Mouse (Mus musculus): ENCODE measurements at regions not wholly inside any gene's neighbourhood (a gene's known extent, or its start where the extent isn't known, plus 50 kb on each side); places are given as distances from the start of the nearest gene placed in this dataset.
A peak's percentile ranks its signal among the peaks of the same experiment; 100 is the strongest.

- no peak for ATAC-seq (replicated peaks; ENCODE audit: insufficient number of reproducible peaks, low FRiP score, low TSS enrichment, poor library complexity, severe bottlenecking)
Observed at GRCm38 (mm10) chr2:50880806-50881205, 268.1 kb downstream of the Rnd3 start.

- ATAC-seq (replicated peaks; ENCODE audit: insufficient number of reproducible peaks, low FRiP score, low TSS enrichment, poor library complexity, severe bottlenecking), result no peak
Observed at GRCm38 (mm10) chr2:50877716-50878115, 271.2 kb downstream of the Rnd3 start.

- no peak for ATAC-seq (replicated peaks; ENCODE audit: insufficient number of reproducible peaks, low FRiP score, low TSS enrichment, poor library complexity, severe bottlenecking)
Observed at GRCm38 (mm10) chr2:50875072-50875471, 273.8 kb downstream of the Rnd3 start.

GRCm38 (mm10) chr2:50853538-50854244 is 295.2 kb downstream of the Rnd3 start:
- ATAC-seq (replicated peaks; ENCODE audit: insufficient number of reproducible peaks, low FRiP score, low TSS enrichment, poor library complexity, severe bottlenecking), result peak; percentile 64

- no peak for ATAC-seq (replicated peaks; ENCODE audit: insufficient number of reproducible peaks, low FRiP score, low TSS enrichment, poor library complexity, severe bottlenecking)
Observed at GRCm38 (mm10) chr2:50852413-50852919, 296.4 kb downstream of the Rnd3 start.

GRCm38 (mm10) chr2:50850071-50850470 is 298.8 kb downstream of the Rnd3 start:
- ATAC-seq (replicated peaks; ENCODE audit: insufficient number of reproducible peaks, low FRiP score, low TSS enrichment, poor library complexity, severe bottlenecking), result no peak

- peak; percentile 98 for ATAC-seq (replicated peaks; ENCODE audit: insufficient number of reproducible peaks, low FRiP score, low TSS enrichment, poor library complexity, severe bottlenecking)
Observed at GRCm38 (mm10) chr2:50841881-50842280, 307.0 kb downstream of the Rnd3 start.

GRCm38 (mm10) chr2:50835511-50836320 is 313.2 kb downstream of the Rnd3 start:
- no peak for ATAC-seq (replicated peaks; ENCODE audit: insufficient number of reproducible peaks, low FRiP score, low TSS enrichment, poor library complexity, severe bottlenecking)

GRCm38 (mm10) chr2:50833791-50834190 is 315.1 kb downstream of the Rnd3 start:
- peak; percentile 89 for ATAC-seq (replicated peaks; ENCODE audit: insufficient number of reproducible peaks, low FRiP score, low TSS enrichment, poor library complexity, severe bottlenecking)

GRCm38 (mm10) chr2:50832471-50832870 is 316.4 kb downstream of the Rnd3 start:
- ATAC-seq (replicated peaks; ENCODE audit: insufficient number of reproducible peaks, low FRiP score, low TSS enrichment, poor library complexity, severe bottlenecking), result no peak

GRCm38 (mm10) chr2:50830056-50830720 is 318.7 kb downstream of the Rnd3 start:
- ATAC-seq (replicated peaks; ENCODE audit: insufficient number of reproducible peaks, low FRiP score, low TSS enrichment, poor library complexity, severe bottlenecking), result no peak

- ATAC-seq (replicated peaks; ENCODE audit: insufficient number of reproducible peaks, low FRiP score, low TSS enrichment, poor library complexity, severe bottlenecking), result no peak
Observed at GRCm38 (mm10) chr2:50827097-50827496, 321.8 kb downstream of the Rnd3 start.

GRCm38 (mm10) chr2:50826537-50826936 is 322.4 kb downstream of the Rnd3 start:
- peak; percentile 52 for ATAC-seq (replicated peaks; ENCODE audit: insufficient number of reproducible peaks, low FRiP score, low TSS enrichment, poor library complexity, severe bottlenecking)

GRCm38 (mm10) chr2:50825626-50826025 is 323.3 kb downstream of the Rnd3 start:
- ATAC-seq (replicated peaks; ENCODE audit: insufficient number of reproducible peaks, low FRiP score, low TSS enrichment, poor library complexity, severe bottlenecking), result no peak

- no peak for ATAC-seq (replicated peaks; ENCODE audit: insufficient number of reproducible peaks, low FRiP score, low TSS enrichment, poor library complexity, severe bottlenecking)
Observed at GRCm38 (mm10) chr2:50824782-50825181, 324.1 kb downstream of the Rnd3 start.

GRCm38 (mm10) chr2:50822738-50823137 is 326.2 kb downstream of the Rnd3 start:
- no peak for ATAC-seq (replicated peaks; ENCODE audit: insufficient number of reproducible peaks, low FRiP score, low TSS enrichment, poor library complexity, severe bottlenecking)

- no peak for ATAC-seq (replicated peaks; ENCODE audit: insufficient number of reproducible peaks, low FRiP score, low TSS enrichment, poor library complexity, severe bottlenecking)
Observed at GRCm38 (mm10) chr2:50819305-50819665, 329.6 kb downstream of the Rnd3 start.

GRCm38 (mm10) chr2:50818557-50819304 is 330.2 kb downstream of the Rnd3 start:
- ATAC-seq (replicated peaks; ENCODE audit: insufficient number of reproducible peaks, low FRiP score, low TSS enrichment, poor library complexity, severe bottlenecking), result no peak

- ATAC-seq (replicated peaks; ENCODE audit: insufficient number of reproducible peaks, low FRiP score, low TSS enrichment, poor library complexity, severe bottlenecking), result no peak
Observed at GRCm38 (mm10) chr2:50816364-50816763, 332.5 kb downstream of the Rnd3 start.

All from monocyte, adult 5-6 weeks (primary cell).